Mouse (Mus musculus) gastrocnemius, postnatal 14 days (tissue): ENCODE measurements around the gene Retnlg. TPM values are rescaled to one million over a fixed set of nuclear protein-coding genes. Genes with fewer than 3 reads are reported as not detected.

ENCODE experiments used
- total RNA-seq, 2 experiments: library from RNA; stranded (reverse); gene quantifications; 2 replicates each; pipeline ENCODE4 v1.2.3; 2021

Retnlg gene
- total RNA-seq, 2 experiments from 2014 or later, result not detected

Other genes starting within 250 kb of the Retnlg start
- gene Trat1, start 100.6 kb upstream of the Retnlg start, total RNA-seq, result not detected
- not detected for gene Retnlb, start 55.8 kb upstream of the Retnlg start, total RNA-seq
- 1 to 10 TPM; 2.8 to 5.6 TPM for gene Retnla, start 30.1 kb upstream of the Retnlg start, total RNA-seq
- gene Dzip3, start 121.5 kb downstream of the Retnlg start, total RNA-seq, result 1 to 10 TPM; 5.1 to 5.2 TPM
- gene Cip2a, start 121.6 kb downstream of the Retnlg start, total RNA-seq, result 1 to 10 TPM; 2.1 to 2.4 TPM
- gene Myh15, start 184.9 kb downstream of the Retnlg start, total RNA-seq, result not detected